Mouse (Mus musculus): ENCODE results near the gene Spata13.

The Spata13 gene

GRCm38 (mm10) chr14:60777485-60777919 is 143.7 kb downstream of the Spata13 start:
- DNase-seq (ENCODE audit: extremely low spot score, low read depth, low spot score) = no peak

- DNase-seq (ENCODE audit: extremely low spot score, low read depth, low spot score) = no peak
Observed at GRCm38 (mm10) chr14:60779198-60779597, 145.4 kb downstream of the Spata13 start.

GRCm38 (mm10) chr14:60782121-60782656 is 148.4 kb downstream of the Spata13 start:
- DNase-seq (ENCODE audit: extremely low spot score, low read depth, low spot score) = no peak

GRCm38 (mm10) chr14:60783196-60783595 is 149.4 kb downstream of the Spata13 start:
- DNase-seq (ENCODE audit: extremely low spot score, low read depth, low spot score) = no peak

- peak; percentile 86 for DNase-seq (ENCODE audit: extremely low spot score, low read depth, low spot score)
Observed at GRCm38 (mm10) chr14:60784427-60785315, 150.9 kb downstream of the Spata13 start, which contains the start of gene Mipep. Gene Mipep (plus strand): TSS chr14:60784573.

DNA sequence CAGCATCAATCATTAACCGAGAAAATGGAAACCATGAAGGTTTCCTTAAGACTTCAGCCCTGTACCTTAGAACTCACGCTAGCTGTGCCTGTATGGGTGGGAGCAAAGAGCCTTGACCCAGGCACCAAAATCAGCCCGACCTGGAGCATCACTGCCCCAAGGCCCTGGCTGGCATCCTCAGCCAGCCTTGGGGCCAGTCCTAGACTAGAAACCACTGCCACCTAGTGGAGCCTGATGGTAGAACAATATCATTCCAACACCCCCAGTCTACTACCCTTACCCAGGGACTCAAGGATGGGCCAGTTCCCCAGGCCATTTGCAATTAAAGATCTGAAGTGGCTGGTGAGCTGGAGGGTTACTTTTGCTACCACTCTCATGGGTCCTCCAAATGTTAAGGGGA is 156.3 kb downstream of the Spata13 start:
- DNase-seq (ENCODE audit: extremely low spot score, low read depth, low spot score) = peak; percentile 28

GRCm38 (mm10) chr14:60796600-60797322 is 163.0 kb downstream of the Spata13 start:
- no peak for DNase-seq (ENCODE audit: extremely low spot score, low read depth, low spot score)

- no peak for DNase-seq (ENCODE audit: extremely low spot score, low read depth, low spot score)
Observed at GRCm38 (mm10) chr14:60797596-60797995, 163.8 kb downstream of the Spata13 start.

DNA sequence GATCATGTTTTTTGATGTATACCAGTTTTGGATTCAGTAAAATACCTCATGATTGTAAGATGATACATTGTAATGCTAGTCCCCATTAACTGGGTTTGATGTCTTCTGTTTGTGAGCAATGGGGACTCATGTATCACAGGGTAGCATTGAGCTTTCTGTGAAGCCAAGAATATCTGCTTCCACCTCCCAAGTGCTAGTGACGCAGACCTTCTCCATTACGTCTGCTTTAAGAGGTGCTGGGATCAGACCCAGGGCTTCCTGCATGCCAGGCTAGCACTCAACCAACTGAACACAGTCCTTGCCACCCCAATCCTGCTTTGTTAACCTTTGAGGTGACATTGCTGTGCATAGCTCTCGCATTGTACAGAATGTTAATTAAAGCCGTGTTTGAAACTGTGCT is 164.9 kb downstream of the Spata13 start:
- DNase-seq (ENCODE audit: extremely low spot score, low read depth, low spot score) = no peak

- peak; percentile 42 for DNase-seq (ENCODE audit: extremely low spot score, low read depth, low spot score)
Observed at GRCm38 (mm10) chr14:60799762-60800728, 166.2 kb downstream of the Spata13 start.

DNA sequence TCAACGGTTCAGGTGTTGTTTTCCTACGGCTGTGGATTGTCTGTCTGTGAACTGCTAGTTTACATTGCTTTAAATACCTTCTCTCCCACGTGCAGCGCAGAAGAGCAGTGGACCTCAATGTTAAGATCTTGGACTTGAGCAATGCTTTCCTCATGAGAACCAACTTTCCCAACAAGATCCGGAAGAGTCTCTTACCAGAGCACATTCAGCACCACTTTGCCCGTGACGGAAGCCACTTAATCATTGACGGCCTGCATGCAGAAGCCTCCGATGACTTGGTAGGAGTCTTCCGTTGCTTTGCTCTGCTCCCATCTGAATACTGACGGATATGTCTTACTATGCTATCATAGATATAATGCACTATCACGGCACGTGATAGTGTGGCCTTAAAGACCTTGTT is 168.2 kb downstream of the Spata13 start:
- DNase-seq (ENCODE audit: extremely low spot score, low read depth, low spot score) = no peak

GRCm38 (mm10) chr14:60804978-60805377 is 171.2 kb downstream of the Spata13 start:
- DNase-seq (ENCODE audit: extremely low spot score, low read depth, low spot score) = no peak

GRCm38 (mm10) chr14:60805871-60806270 is 172.1 kb downstream of the Spata13 start:
- DNase-seq (ENCODE audit: extremely low spot score, low read depth, low spot score) = no peak

GRCm38 (mm10) chr14:60806891-60807344 is 173.1 kb downstream of the Spata13 start:
- no peak for DNase-seq (ENCODE audit: extremely low spot score, low read depth, low spot score)

GRCm38 (mm10) chr14:60809881-60810280 is 176.1 kb downstream of the Spata13 start:
- DNase-seq (ENCODE audit: extremely low spot score, low read depth, low spot score) = no peak

DNA sequence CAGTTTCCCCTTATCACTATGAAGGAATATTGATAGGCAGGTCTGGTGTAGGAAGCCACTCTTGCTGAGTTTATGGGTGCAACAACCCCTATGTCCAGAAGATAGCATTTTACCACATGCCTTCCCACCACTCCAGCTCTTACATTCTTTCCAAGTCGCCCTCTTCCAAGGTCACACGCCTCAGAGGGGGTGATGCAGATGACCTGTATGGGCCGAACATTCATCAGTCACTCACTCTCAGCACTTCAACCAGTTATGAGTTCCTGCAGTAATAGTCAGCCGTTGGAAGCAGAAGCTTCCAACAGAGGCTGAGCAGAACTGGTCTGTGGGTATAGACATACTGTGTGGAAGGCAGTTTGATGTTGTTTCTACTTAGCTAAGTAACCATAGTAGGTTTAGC is 177.7 kb downstream of the Spata13 start:
- no peak for DNase-seq (ENCODE audit: extremely low spot score, low read depth, low spot score)
